Mouse (Mus musculus): Measurements from ENCODE around the gene BC016579.

The BC016579 gene

GRCm38 (mm10) chr16:45641301-45641700, 12.6 kb downstream of the BC016579 start:
- DNase-seq = no peak

DNA sequence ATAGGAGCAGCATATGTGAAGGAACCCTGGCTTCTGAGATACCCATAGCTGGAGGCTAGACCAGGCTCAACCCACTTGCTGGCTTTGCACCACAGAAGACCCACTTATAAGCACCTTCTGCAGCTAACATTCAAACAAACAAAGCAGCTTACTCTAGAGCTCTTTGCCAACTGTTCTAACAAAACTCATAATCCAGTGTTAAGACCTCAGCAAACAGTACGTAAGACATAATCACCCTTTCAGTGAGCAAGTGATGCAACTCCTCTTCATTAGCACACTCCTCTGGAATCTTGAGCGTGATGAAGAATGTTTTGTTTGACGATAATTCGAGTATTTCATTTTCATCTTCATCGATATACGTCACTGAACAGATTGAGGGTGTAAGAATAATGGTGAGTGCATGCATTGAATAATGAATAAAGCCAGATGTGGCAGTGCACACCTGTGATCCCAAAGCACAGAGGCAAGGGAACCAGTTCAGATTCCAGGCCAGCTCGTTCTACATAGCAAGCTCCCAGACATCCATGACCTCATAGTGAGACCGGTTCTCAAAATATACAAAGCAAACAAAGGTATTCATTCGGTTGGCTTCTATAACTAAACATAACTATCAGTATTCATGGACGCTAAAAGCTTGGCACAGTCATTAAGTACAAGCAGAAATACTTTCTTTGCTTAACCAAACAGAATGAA, 13.7 kb downstream of the BC016579 start:
- DNase-seq = no peak

GRCm38 (mm10) chr16:45635826-45636225, 18.0 kb downstream of the BC016579 start:
- DNase-seq = no peak

- DNase-seq = no peak
These were observed 21.4 kb downstream of the BC016579 start for GRCm38 (mm10) chr16:45632420-45632819.

DNA sequence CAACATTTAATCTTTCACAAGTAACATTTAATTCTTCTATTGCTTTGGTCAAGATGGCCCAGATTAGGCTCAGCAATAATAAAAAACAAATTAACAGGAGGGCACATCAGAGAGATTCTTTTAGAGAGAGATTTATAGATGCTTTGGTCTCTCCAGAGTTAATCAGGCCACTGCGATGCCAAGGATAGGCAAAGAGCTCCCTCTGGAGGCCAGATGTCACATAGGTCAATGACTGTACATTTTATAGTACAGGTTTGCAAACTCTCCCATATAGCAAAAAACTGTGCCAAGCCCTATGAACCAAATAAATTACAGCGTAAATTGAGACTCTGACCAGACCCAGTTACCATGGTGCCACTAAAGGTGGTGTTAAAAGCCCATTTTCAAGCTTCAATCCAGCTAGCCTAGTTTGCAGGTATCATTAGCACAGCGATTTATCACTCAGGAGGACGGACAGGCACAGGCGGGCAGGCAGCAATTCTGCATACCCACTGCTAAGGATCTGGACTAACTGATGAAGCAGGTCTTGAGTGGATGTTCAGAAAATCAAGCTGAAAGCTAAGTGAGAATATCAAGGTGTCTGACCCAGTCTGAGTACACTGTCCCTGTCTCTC, 23.4 kb downstream of the BC016579 start:
- DNase-seq = peak; percentile 68

DNA sequence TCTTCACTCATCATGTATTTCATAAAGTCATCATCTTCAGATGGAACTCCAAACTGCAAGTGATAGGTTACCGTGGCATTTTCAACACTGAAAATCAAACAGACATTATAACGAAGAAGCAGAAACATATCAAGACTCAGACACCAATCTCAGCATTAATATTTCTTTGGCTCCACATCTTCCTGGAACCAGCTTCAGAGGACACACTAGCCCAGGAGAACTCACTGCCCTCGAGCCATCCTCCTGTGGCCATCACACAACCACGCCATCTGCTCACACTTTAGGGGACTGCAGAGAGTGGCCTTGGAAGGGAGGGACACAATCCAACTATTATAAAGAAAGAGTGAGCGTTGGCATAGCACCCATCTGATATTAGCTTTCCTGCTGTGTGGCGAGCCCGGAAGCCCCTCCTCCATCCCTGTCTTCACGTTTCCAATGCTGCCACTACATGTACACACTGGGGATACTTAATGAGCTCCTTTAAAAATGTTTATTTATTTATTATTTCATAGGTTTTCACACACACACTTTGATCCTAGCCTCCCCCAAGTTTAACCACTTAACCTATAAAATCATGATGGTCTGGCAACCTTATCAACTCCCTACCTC, 24.3 kb downstream of the BC016579 start:
- no peak for DNase-seq

DNA sequence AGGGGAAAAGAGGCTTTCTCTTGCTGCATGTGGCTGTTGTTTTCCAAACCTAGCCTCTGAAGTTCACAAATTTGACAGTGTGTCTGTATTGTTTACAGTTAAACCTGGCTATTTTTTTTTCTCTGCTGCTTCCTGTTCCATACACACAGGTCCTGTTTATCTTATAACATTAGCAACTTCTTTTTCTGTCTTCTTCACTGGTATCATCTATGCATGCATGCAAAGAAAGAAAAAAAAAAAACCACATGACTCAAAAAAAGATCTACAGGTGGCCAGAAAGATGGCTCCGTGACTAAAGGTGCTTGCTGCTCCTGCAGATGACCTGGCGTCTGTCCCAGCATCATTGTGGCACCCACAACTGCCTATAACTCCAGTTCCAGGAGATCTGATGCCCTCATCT, 28.5 kb downstream of the BC016579 start:
- DNase-seq = no peak

DNA sequence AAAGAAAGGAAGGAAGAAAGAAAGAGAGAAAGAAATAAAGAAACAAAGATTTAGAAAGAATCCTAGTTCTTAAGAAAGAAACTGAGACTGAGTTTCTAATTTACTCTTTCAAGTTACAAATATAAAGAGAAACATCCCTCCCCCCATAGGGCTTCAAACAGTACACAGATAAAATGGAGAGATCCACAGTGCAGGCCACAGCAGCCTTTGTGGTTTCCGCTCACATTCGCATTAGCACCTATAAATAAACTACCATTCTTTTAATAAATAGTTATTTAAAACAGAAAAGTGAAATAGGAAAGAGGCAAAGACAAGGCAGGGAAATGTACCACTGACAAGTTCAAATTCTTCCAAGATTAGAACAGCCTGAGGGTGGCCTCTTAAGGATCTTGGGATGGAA, 29.1 kb downstream of the BC016579 start:
- no peak for DNase-seq

- no peak for DNase-seq
These were observed 30.6 kb downstream of the BC016579 start for GRCm38 (mm10) chr16:45623230-45623629.

DNA sequence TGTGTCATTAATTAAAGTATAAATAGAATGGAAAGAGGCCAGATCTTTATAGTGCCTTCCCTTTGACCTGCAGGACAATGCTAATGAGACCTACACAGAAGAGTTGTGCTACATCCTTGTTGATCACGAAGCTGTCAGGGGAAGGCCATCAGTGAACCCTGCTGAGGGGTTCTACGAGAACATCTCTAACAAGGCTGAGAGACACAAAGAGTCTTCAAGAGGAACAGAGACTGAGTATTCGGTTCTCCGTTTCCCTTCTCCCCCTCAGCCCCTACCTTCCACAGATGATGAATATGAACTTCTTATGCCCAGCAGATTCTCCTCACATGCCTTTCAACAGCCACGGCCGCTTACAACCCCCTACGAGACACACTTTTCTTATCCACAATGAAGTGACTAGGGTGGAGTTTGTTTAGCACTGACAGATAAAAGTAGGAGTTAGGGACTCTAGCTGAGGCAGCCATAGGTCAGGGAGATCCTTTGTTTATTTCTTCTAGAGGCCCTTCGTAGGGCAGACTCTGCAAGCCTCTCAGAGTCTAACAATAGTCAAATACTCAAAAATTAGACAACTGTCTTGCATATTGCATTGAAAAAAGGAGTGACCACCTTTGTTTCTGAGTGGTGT, 34.0 kb downstream of the BC016579 start:
- no peak for DNase-seq

GRCm38 (mm10) chr16:45615944-45616343, 37.9 kb downstream of the BC016579 start:
- no peak for DNase-seq

GRCm38 (mm10) chr16:45613247-45613646, 40.6 kb downstream of the BC016579 start:
- no peak for DNase-seq

DNA sequence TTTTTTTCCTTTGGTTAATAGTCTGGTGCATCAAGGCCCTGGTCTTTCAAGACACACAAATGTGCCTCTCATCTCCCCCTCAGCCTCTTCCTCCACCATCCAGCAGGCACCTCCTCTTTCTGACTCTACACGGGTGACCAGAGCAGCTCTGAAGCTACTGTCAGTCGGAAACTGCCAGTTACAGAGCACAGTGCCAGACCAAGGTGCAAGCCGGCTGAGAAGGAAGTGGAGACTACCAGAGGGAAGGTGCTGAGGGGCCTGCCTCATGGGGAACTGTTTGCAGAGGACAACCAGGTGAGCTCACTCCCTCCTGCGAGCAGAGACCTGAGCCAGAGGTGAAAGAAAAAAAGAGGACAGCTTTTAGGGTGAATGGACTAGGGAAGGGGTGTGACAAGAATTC, 43.6 kb downstream of the BC016579 start, which contains the start of gene Gcsam:
Gcsam (plus strand) TSS at position 114 of the 400 bp plus-strand sequence.
- no peak for DNase-seq

- no peak for DNase-seq
These were observed 44.6 kb downstream of the BC016579 start for GRCm38 (mm10) chr16:45609300-45609699.

GRCm38 (mm10) chr16:45608481-45608954, 45.4 kb downstream of the BC016579 start:
- DNase-seq = no peak

DNA sequence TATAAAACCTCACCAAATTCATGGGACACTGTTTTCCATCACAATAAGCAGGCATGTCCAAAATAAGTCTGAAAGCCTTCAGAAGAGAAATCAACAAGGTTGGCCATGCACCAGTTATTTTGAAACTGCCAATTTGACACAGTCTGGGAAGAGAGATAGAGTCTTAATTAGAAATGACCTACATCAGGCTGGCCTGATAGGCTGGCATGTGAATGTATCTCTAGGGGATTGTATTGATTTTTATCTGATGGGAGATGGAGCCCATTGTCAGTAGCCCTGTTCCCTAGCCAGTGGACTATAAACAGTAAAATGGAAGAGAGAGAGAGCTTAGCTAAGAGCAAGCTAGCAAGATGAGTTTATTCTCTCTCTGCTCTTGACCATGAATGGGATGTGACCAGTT, 58.4 kb downstream of the BC016579 start:
- DNase-seq = no peak

- no peak for DNase-seq
These were observed 60.2 kb downstream of the BC016579 start for GRCm38 (mm10) chr16:45593656-45594055.

- DNase-seq = peak; percentile 26
These were observed 71.4 kb downstream of the BC016579 start for GRCm38 (mm10) chr16:45582512-45582911.

DNA sequence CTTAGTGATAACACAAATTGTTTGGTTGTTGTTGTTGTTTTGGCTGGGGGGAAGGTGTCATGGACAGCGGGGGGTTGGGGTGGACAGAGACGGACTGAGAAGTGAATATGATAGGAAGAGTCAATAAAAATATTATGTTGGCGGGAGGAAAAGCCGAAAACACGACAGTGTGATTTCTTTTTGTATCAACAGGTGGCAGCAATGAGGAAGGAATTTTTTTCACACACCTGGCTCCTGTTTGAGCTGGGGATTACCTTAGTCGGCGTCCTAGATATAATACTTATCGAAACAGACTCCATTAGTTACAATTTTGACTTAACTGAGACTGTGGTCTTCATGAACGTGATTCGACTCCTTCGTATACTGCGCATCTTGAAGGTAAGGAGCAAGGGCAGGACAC, 74.0 kb downstream of the BC016579 start:
- no peak for DNase-seq
